Mouse (Mus musculus) inflammation-experienced regulatory T-cells, adult 6 months (primary cell): ENCODE measurements around the gene Lrrc74a. TPM values are rescaled to one million over a fixed set of nuclear protein-coding genes. Genes with fewer than 3 reads are reported as not detected.
A peak's percentile ranks its signal among the peaks of the same experiment; 100 is the strongest.

Experiments used
- ATAC-seq: one replicate; pipeline ENCODE4 v1.8.0; 2017
- polyA plus RNA-seq, 3 experiments: library from polyadenylated mRNA; unstranded; fragments of 100-300 nt; shearing (Covaris generic); gene quantifications; one replicate each; pipeline ENCODE4 v1.2.1; 2017

Lrrc74a gene
- polyA plus RNA-seq, 3 experiments from 2014 or later = not detected

DNA sequence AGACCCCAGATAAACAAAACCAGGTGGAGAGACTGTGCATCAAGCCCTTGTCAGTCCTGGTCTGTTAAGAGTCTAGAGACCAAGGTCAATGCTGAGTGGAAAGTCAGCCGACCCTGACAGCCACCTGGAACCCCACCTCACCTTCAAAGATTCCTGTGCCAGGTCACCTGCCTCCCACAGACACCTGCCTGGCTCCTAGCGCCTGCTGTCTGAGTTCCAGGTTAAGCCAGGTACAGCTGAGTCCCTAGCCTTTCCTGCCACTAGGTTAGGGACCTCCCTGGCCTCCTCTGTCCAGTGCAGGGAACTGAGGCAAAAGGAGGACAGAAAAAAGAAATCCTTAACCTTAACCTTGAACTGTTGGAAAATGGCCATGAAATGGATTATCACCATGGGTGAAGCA is 70.7 kb downstream of the Lrrc74a start:
- no peak for ATAC-seq

DNA sequence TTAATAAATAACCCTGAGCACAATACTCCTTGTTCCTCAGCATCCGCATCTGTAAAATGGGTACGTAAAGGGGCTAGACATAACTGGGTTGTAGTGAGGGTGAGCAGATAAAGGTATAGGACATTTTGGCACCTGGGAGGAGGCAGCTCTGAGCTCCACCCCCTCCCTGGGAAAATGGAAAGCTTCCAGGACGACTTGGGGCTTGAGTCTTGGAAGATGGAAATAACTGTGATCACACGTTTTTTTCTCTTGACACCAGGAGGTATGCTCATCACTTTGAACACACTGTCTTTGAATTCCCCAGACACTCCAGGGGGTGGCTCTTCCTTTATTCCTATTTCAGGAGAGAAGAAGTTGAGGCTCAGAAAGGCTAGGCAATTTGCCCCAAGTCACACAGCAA is 71.1 kb downstream of the Lrrc74a start:
- ATAC-seq = no peak

DNA sequence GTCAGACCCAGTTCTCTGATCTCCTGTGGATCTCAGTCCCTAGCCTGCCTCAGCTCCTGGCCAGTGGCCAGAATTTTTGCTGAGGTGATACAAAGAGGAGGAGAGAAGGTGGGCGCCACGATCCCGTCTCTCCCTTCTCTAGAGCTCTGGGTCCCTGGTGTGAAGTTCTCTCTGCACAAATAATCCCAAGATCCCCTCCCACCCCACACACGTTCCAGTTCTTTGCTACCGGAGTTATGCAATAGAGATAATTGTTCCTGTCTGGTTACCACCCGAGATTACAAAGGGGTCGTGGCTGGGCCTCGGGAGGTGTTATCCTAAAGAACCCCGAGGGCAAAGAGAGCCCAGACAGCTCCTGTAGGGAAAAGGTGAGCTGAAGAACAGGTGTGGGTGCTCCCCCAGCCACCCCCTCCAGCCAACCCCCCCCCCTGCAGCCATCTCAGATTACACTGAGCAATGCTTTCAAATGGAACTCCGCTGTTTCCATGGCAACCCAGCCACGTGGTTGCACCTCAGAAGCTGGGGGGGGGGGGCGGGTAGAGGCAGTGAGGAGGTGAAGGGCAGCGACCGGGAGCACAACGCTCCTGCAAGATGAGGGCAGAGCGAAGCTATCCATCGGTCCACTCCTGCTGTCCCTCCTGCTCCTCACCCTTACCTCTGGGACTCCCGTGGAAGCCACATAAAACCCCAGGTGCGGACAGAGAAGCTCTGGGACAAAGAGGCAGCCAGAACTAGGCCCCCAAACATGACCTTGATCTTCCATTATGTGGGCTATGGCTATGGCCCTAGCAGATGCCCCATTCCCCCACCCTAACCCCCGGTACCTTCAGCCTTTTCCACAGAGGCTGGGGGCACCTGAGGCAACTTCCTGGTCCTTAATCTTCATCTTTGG is 72.1 kb downstream of the Lrrc74a start:
- ATAC-seq = no peak

DNA sequence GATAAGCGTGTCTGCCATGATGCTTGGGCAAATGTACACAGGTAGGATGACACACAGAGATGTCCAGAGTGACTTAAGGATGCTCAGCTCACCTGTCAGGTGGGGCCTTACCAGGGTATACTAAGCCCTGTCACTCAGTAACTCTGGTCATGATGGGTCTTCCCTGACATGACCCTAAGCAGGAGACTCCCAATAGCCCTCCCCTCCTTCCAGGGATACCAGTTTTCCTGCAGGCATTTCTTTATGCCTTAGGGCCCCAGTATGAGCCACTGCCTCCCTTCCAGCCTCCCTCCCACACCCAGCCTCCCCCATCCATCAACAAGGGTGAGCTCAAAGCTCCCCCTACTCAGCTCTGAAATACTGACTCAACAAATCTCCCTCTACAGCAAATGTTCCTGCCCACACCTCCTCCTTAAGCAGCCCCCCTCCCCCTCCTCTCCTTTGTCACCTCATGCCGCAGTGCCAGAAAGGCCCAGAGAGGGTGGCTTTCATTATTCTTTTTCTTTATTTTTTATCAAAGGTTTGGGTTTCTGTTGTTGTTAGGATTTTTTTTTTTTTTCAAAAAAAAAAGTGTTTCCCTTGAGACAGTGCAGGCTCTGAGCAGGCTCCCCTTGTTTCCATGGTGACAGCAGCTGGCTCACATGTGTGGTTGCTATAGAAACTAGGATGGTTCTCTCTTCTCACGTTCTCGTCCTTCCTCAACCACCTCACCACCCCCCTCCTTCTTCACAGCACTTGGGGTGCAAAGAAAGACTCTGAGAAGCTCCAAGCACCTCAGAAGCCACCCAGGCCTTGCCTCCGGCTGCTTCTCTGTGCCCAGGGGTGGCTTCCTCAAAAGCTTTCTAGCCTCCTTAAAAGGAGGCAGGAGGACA is 73.0 kb downstream of the Lrrc74a start:
- peak; percentile 72 for ATAC-seq

DNA sequence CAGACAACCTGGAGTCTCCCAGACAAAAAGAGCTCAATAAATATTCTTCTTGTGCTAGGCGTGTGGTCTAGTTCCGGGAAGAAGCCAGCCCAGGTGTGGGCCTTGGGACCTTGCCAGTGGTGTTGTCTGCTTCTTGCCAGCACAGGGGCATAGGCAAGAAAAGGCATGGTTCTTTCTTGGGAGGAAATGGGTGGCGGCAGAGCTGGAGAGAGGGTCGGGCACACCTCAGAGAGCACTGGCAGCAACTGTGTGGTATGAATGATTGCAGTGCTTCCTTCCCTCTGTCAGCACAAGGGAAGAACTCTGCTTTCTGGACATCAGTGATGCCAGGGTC is 73.6 kb downstream of the Lrrc74a start:
- ATAC-seq = peak; percentile 4

DNA sequence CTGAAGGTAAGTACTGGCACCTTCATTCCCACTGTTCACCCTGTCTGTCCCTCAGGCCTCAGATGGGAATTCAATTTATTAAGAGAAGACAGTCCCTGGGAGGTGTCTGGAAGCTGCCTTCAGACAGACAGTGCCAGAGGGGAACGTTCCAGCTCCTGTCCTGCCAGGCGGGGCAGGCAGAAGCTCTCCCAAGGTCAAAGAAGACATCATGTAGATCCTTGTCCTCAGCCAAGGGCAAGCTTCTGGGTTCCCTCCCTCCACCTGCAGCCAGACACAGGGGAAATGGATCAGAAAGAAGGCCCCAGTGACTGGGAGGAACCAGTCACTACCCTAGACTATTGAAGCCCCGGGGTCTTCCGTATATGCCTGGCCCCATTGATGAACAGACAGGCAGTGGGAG is 74.7 kb downstream of the Lrrc74a start:
- no peak for ATAC-seq

DNA sequence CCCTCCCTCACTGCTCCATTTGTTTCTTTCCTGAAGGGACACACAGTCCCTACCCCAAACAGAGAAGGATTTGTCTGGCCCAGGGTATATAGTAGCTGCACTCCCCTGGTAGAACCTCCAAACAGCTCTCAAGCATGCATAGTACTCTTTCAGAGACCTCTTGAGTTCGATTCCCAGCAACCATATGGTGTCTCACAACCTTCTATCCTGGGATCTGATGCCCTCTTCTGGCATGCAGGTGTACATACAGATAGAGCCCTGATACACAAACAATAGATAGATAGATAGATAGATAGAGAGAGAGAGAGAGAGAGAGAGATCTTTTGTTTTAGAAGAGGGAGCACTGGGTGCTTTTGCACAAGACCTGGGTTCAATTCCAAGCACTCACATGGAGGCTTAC is 75.9 kb downstream of the Lrrc74a start:
- no peak for ATAC-seq

DNA sequence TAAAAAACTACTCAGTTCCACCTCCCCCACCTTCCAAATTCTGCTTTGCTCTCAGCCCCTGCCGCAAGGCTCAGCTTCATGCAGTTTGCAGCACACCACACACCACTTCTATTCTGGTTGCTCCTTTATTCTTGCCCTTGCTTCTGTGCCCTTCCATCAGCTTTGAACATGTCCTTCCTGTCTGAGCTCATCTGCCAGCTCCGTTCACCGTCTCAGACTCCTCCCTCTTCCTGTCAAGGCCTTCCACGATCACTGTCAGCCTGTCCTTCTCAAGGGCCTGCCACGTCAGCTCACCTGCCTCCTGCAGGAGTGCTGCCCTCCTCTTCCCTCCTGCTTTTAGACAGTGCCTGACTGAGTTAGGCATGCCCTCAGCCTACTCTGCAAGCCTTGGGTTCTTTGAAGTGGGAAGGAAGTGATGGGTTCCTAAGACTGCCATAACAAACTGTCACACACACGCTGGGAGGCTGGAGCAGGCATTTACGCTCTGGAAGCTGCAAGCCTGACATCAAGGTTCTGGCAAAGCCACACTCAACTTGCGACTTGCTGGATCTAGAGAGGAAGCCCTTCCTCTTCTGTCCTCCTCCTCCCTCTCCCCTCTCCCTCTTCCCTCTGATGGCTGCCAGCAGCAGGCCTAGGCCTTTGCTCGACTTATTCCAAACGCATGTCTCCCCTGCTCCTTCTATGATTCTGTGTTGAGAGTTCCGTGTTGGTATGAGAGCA is 76.7 kb downstream of the Lrrc74a start:
- peak; percentile 87 for ATAC-seq

DNA sequence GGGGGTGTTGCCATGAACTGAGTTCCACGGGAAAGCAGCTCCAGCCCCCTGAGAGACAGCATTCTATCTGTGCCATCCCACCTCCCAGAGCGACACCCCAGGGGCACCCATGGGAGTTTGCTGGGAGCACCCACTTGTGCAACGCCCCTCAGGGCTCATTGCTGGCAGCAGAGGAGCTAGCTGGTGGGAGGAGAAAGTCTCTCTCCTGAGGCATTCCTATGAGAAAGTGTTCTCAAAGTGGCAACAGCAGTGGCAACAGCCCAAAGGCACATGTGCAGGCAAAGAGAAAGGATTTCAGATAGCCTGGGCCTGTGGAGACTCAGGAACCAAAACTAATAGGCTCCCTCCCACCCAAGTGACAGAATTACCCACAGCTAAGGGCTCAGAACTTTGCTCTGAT is 78.6 kb downstream of the Lrrc74a start:
- no peak for ATAC-seq

Other genes starting within 250 kb of the Lrrc74a start
- under 1 TPM in 1 of 3 experiments, not detected in 2; 0.21 TPM for gene Vash1, start 55.7 kb upstream of the Lrrc74a start, polyA plus RNA-seq
- 1 to 10 TPM; 3.8 to 7.2 (median 7.1) TPM for gene Angel1, start 7.9 kb upstream of the Lrrc74a start, polyA plus RNA-seq
- gene Irf2bpl, start 150.4 kb downstream of the Lrrc74a start, polyA plus RNA-seq = 10 to 100 TPM in 1 of 3 experiments, 1 to 10 TPM in 2; 8.0 to 14.6 (median 9.4) TPM
- 10 to 100 TPM; 20.2 to 29.2 (median 28.3) TPM for gene Cipc, start 212.7 kb downstream of the Lrrc74a start, polyA plus RNA-seq